Mouse (Mus musculus) testis, adult 2 months (tissue): ENCODE data around the gene Tulp4.
"Not testable (repeated sequence)": the region's sequence is repeated elsewhere in the genome, so short reads cannot be mapped to it uniquely, and the experiment has no call there.

Experiments used
- CTCF ChIP-seq: fragments of 200-500 bp; IDR thresholded peaks from 2 replicates; pipeline ENCODE4 v1.5.1; 2012; ENCODE audit warnings: low read depth, mild to moderate bottlenecking, inconsistent platforms, low read length, moderate library complexity; ENCODE audit not compliant: control insufficient read depth, insufficient read depth, insufficient replicate concordance
- POLR2A ChIP-seq: fragments of 200-500 bp; IDR thresholded peaks from 2 replicates; pipeline ENCODE4 v1.6.1; 2012; ENCODE audit warnings: low read depth, mild to moderate bottlenecking, inconsistent platforms, low read length, moderate library complexity; ENCODE audit not compliant: control insufficient read depth

- TF ChIP-seq POLR2A, CTCF: not testable (repeated sequence)
These were observed 150.3 kb downstream of the Tulp4 start, which contains the start of gene Tmem181a for GRCm38 (mm10) chr17:6256400-6257069.
